Mouse (Mus musculus): ENCODE data around the gene Mtch2.
A peak's percentile ranks its signal among the peaks of the same experiment; 100 is the strongest.
"Not testable (repeated sequence)": the region's sequence is repeated elsewhere in the genome, so short reads cannot be mapped to it uniquely, and the experiment has no call there.

Gene Mtch2

DNA sequence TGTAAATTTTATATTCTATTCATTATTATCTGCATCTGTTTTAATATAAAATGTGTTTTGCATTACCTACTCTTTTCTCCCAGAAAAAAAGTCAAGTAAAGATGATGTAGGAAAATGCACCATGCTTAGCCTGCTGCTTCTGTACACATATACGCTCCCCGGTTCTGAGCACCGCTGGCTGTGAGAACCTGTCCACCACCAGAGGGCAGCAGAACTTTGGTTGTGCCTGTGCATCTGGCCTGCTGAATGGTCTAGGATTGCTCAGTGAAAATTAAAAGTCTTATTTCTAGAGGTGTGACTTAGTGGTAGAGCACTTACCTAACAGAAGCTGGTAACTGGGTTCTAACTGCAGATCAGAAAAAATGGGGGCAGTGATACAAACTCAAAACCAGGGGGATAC is 19.6 kb downstream of the Mtch2 start:
- DNase-seq: peak; percentile 79

DNA sequence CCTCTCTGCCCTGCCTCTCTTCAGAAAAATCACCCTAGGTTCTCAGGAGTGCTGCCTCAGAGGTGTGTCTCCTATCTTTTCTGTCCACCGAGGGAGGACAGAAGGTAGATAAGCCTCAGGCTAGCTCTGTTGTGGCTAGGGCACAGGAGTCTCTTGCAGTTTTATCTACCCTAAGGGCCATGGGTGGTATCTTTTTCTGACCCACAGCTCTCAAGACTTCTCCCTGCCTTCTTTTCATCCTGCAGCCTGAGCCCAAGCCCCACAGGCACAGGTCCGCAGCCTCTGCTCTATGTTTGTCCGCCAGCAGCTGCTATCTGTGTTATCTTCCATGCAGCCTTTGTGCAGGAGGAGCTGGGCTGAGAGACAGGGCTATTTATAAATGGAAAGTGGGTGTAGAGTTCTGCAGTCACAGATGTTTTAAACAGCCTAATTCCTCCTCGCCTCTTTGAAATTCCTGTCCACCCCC is 23.2 kb downstream of the Mtch2 start:
- DNase-seq: no peak

DNA sequence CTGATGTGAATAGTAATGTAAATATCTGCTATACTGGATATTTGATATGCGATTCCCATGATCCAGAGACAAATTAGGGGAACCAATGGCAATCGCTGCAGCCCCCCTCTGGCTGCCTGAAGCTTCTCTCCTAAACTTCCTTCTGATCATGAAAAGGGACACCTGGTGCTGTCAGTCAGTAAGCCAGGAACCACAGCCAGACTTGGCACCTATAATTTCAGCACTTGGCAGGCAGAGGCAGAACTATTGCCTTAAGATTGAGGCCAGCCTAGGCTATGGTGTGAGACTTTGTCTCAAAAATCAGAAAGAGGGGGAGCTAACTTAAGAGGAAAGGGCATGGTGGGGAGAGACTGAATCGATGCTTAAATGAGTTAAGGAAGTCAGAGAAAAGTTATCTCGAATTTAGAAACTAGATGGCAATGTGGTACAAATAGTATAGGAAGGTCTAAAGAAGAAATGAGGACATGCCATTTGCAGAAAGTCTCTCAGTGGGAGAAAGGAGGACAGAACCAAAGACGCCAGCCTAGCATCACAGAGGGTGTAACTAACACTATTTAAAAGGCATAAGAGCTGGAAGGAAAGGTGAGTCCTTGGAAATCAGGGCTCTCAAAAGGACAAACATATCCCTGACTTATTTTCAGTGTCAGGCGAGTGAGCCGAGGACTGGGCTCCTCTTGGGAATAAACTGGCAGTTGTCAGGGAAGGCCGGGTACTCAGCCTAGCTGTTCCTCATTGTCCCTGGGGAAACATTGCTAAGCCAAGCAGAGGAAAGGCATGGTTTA is 24.4 kb downstream of the Mtch2 start:
- DNase-seq: no peak

DNA sequence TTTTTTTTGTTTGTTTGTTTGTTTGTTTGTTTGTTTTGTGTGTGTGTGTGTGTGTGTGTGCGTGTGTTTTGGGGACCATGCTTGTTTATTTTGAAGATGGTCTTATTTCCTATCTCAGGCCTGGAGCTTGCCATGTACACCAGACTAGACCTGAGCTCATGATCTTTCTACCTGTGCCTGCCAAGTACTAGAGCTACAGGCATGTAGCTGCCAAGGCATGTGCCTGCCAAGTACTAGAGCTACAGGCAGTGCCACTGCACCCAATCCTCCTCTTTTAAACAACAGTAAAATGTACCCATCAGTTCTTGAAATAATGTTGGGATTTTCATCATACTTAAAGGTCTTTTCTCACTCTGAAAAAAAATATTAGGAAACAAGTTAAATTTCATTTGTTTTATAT is 27.1 kb downstream of the Mtch2 start:
- no peak for DNase-seq

GRCm38 (mm10) chr2:90875239-90875638 is 28.3 kb downstream of the Mtch2 start:
- DNase-seq: no peak

GRCm38 (mm10) chr2:90877584-90878259 is 30.8 kb downstream of the Mtch2 start:
- no peak for DNase-seq

DNA sequence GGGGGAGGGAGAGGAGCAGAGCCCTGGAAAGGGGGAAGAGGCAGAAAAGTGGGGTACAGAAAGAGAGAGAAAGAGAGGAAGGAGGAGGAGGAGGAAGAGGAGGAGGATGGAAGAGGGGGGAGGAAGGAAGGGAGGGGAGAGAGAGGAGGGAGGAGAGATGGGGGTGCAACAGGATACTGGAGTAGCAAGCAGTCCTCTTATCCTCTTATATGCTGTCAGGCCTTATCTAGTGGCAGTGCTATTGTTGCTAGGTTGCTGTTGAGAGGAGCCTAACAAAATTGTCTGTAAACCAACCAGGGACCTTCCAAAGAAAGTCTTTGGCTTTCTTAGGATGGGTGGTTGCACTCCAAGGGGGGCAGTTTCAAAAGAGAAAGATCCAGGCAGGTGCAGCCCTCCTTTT is 32.5 kb downstream of the Mtch2 start:
- no peak for DNase-seq

DNA sequence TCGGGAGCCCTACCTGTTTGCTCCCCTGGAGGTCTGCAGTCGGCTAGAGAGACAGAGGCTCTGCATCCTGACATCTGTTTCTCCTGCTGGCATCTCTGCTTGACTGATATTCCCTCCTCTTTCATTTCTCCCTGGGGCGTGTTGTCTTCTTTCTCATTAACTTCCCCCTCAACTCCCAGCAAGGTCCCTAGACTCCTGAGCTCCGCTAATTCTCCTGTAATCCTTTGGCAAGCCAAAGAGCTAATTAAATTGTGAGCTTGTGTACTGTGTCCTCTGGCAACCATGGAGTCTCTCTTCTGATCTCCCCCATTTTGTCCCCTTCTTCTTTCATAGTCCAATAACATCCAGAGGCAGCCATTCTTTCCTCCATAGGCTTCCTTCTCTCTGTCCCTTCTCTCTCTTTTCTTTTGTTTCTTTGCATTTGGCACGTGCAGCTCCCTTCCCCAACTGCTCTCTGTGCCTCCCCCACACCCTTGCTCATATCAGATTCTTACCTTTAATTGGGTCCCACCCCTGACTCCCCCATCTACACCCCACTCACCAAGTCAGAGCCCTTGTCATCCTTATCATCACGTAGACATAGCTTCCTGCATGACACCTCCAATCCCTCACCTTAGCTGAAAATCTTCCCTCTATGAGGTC is 33.3 kb downstream of the Mtch2 start:
- peak; percentile 64 for DNase-seq

- no peak for DNase-seq
Observed at GRCm38 (mm10) chr2:90881824-90882223, 34.9 kb downstream of the Mtch2 start.

DNA sequence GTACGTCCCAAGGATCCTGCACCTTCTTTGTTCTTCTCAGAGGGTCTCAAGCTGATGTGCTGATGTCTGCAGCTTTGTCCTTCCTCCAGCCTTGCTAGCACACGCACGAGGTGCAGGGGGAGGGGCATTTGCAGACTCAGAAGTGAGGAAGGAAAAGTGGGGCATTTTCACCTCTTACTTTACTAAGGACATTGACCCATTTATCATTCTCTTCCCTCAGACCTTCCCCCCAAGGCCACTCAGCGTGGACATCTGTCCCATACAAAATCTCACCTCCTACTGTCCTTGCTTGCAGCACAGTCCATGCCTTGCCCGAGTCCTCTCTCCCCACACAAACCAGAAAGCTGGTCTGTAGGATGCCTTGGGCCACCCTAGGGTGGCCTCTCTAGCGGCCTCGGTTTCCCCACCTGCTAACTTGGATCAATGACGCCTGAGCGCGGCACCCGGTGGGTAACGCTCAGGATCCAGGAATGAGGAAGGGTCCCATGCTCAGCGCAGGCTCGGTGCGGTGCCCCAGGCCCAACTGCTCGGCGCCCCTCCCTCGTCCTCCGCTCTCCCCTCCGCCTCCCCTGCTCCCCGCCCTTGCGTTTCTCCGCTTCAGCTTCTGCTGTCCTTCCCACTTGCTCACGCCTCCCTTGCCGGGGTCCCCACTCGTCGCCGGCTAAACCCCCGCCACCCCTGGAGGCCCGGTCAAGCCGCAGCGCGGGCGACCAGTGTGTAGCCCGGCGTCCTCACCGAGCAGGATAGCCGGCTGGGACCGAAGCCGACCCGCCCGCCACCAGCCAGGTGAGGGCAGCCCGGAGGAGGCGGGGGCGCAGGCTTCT is 38.5 kb downstream of the Mtch2 start, which contains the start of gene C1qtnf4:
C1qtnf4 (plus strand) TSS at position 643 of the 824 bp plus-strand sequence.
- DNase-seq: peak; percentile 73

- peak; percentile 54 for DNase-seq
Observed at GRCm38 (mm10) chr2:90886436-90886835, 39.5 kb downstream of the Mtch2 start.

DNA sequence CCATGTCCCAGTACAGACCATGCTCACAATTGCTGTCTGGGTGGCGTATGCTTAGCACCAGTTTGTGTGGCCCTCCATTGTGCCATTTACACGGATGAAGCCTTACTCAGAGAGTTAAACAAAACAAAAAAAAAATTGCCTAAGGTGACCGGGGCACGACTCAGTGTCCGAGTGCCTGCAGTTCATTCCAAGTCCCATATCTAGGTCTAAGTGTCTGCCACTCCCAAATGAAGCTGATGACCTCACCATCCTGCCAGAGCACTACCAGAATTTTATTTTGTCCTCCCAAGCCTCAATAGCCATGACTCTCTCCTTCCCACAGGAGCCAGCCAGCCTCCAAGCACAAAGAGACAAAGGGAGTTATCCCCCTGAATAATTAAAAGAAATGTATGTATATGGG is 40.7 kb downstream of the Mtch2 start:
- no peak for DNase-seq

- peak; percentile 78 for DNase-seq
Observed at GRCm38 (mm10) chr2:90889550-90890548, 42.9 kb downstream of the Mtch2 start.

DNA sequence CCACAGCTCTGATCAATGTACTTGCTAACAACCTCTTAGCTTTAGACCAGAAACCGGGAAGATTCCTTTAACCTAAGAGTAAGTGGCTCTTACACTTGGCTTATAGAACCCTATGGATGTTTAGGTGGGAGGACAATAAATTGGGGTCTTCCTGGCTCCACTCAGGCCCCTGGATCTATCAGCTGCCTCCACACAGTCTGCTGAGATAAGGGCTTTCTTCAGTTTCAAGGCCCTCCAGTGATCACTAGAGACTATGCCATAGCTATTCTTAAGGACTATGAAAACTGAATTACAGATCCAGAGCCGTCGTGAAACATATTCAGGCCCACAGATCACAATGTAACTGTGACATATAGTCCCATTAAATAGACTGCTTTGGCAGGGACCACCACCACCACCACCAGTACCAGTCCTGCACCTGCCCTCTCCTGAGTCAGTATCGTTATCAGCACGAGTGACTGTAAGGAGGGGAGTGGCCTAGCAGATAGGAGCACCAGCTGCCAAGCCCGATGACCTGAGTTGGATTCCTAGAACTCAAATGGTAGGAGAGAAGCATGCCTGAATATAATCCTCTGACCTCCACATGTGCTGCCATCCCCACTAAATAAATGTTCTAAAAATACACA is 46.8 kb downstream of the Mtch2 start:
- DNase-seq: no peak

DNA sequence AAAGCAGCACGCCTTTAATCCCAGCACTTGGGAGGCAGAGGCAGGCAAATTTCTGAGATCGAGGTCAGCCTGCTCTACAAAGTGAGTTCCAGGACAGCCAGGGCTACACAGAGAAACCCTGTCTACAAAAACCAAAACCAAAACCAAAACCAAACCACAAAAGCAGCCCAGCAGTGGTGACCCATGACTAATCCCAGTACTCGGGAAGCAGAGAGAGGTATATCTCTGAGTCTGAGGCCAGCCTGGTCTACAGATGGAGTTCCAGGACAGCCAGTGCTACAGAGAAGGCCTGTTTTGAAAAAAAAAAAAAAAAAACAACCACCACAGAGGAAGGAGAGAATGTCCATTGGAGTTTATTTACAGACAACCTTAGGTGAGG is 47.3 kb downstream of the Mtch2 start:
- DNase-seq: not testable (repeated sequence)

DNA sequence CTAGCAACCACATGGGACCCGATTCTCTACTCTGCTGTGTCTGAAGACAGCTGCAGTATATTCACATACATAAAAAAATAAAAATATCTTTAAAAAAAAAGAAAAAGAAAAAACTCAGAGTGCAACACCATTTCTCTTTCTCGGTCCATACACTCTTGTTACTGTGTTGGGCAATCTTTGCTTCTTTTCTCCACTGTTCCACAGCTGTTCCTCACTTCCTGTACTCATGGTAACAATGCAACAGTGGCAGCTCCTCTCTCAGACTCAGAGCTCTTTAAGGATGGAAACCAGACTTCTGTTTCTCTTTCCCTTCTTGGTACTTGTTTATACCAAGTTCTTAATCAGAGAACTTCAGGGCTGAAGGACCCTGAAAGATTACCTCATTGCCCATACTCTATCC is 56.4 kb downstream of the Mtch2 start:
- DNase-seq: no peak

DNA sequence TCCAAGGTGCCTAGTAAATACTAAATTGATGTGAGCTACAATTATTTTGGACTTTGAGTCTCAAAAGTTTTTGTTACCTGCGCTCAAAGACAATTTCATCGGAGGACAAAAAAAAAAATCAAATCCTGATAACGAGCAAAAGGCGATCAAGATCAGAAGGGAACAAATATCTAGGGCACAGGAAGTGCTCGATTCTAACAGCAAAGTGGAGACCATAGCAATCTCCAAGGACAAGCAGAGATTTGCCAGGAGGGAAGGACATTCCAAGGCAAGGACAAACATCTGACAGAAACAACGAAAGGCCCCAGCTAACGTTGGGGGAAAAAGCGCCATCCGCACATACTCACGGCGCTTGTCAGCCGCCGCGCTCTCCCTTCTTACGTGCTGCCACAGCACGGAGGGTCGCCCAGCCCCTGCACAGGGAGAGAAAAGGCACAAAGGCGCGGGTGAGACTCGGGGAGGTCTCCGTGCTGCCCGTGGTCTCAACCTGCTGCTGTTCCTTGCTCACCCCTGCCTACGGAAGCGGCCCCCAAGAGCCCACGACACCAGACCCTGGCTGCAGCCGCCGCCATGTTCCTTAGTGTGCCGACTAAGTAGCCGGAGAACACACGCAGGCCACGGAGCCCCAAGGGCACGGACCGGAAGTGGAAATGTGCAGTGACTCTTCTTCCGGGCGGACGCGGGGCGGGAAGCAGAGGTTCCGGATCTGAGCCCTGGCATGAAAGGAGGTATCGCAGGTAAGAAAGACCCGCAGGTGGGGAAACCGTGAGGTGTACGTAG is 57.3 kb downstream of the Mtch2 start, which contains the start of the genes Kbtbd4 and Ndufs3:
Kbtbd4 (plus strand) TSS at position 665 of the 780 bp plus-strand sequence.
Ndufs3 (minus strand) TSS at position 752 of the 780 bp plus-strand sequence.
- DNase-seq: peak; percentile 96

DNA sequence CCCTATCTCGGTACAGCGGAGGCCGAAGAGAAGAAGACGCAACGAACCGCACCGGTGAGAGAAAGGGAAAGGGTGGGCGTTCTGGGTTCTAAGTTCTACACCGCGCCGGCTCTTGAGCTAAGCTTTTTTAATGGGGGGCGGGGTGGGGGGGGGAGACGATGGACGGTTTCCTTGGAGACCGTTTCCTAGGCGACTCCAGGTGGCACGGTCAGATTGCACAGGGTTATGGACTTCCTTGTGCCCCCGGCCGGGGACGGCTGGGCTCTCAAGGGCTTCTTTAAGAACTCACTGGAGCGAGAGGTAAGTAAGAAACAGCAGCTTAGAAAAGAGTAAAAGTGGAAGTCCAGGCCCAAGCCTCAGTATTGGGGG is 57.9 kb downstream of the Mtch2 start:
- no peak for DNase-seq

GRCm38 (mm10) chr2:90906721-90907120 is 59.8 kb downstream of the Mtch2 start:
- no peak for DNase-seq

DNA sequence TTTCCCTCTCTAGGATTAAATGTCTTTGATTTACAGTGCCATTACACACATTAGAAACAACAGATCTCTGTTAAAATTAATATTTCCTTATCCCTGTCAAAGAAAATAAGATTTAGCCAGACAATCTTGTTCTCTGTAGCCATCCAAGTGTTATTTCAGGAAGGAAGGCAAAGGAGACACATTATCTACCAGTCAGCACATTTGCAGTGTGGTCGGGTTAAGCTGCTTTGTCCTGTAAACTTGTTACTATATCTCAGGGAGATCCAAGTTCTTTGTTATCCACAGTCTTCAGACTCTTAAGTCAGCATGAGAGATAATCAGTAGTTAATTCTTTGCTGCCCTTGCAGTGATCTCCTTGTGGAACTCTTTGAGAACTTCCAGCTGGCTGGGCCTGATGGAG is 63.9 kb downstream of the Mtch2 start:
- DNase-seq: no peak
